Mouse (Mus musculus): ENCODE measurements around the gene Alpk1. TPM values are rescaled to one million over a fixed set of nuclear protein-coding genes. Genes with fewer than 3 reads are reported as not detected.

Gene Alpk1
- total RNA-seq, 1 experiment: 0.80 TPM

DNA sequence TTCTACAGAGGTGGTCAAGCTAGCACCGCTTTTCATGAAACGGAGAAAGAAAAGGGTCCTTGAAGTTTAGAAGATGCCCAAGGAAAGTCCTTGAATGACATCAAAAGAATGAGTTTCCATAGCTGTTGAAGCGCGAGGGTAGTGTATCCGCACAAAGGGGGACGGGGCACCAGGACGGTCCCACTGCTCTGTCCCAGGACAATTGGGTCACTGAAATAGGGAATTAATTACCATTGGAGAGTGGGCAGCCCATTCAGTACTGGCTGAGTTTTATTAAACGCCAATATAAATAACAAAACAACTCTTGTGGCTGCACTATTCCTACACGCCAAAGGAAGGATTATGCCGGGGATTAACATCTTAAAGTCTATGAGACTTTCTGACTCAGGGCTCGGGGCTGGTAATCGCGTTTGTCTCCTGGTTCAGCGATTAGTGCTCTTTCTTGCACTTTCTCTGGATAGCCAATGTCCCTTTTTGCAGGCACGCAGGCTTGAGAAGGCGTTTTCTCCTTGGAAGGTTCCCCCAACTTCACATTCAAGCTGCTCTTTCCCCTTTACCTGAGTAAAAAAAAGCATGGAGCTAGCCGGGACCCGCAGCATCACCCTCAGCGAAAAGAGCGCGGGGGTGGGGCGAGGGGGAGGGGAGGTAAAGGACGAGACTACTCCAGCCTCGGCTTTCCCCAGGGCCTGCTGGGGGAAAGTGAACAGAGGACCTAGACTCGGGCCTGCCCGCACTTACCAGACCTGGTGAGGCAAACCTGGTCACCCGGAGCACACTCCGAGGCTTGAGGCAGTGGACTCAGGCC, 153.0 kb downstream of the Alpk1 start:
- H3K9me3 ChIP-seq (ENCODE audit: control insufficient read depth, insufficient read depth, low read depth, low read length): no peaks in the 10 kb centered on the region
- H3K4me1 ChIP-seq (ENCODE audit: control insufficient read depth in 2 of 2, insufficient read depth in 2 of 2, low read length in 2 of 2, poor library complexity in 1 of 2): peaks cover 0 to 3% of the 10 kb centered on the region in 2 experiments; a peak in 2 of 4 replicates
- no peak for DNase-seq (ENCODE audit: low read depth, low spot score)
- TF ChIP-seq ZNF384 (IDR thresholded peaks at IDR 0.05; ENCODE audit: low read depth, low read length): no peak
- TF ChIP-seq HCFC1 (IDR thresholded peaks at IDR 0.05; ENCODE audit: borderline replicate concordance, insufficient read depth, low read length): no peak
- H3K27ac ChIP-seq (ENCODE audit: insufficient read depth, low read depth, low read length, poor library complexity, severe bottlenecking): no peak overlapping the region
- no peak overlapping the region for H3K9ac ChIP-seq (ENCODE audit: insufficient read depth, low read depth, low read length, poor library complexity, severe bottlenecking)
- peak overlapping the region; percentile 14 to 24; a peak in 1 of 4 replicates for H3K4me3 ChIP-seq (ENCODE audit: insufficient read depth in 1 of 2, low read depth in 1 of 2, low read length in 2 of 2, poor library complexity in 1 of 2, severe bottlenecking in 1 of 2)
- in situ Hi-C loops (cut with MboI; ENCODE audit: low sequenced_read_pairs in 2 of 2, unreplicated experiment in 2 of 2): loop anchor here in 1 of 2 experiments (5.0 to 25.0 kb wide), 2 partner anchors 135 to 1575 kb away; no protein-coding TSS in a partner anchor
- no peaks in the 10 kb centered on the region for H3K36me3 ChIP-seq (ENCODE audit: control insufficient read depth, insufficient read depth, low read length, poor library complexity, severe bottlenecking)

DNA sequence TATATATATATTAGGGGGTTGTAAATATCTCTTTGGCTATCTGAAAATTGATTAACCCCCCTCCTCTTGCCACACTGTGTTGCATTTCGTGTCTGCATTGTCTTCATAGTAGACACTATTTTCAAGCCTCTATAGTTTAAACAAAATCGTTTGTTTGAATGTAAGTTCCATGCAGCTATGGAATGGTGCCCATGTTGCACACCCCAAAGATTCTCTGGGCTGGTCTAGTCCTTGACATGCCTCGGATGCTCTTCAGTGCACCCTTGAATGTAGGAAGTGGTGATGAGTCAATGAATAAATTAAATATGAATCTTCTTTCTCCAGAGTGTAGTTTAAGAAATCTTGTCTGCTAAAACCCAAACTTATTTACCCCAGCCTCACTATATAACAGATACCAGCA, 153.8 kb downstream of the Alpk1 start:
- DNase-seq (ENCODE audit: low read depth, low spot score): no peak
- no peak overlapping the region for H3K27ac ChIP-seq (ENCODE audit: insufficient read depth, low read depth, low read length, poor library complexity, severe bottlenecking)
- TF ChIP-seq ZNF384 (IDR thresholded peaks at IDR 0.05; ENCODE audit: low read depth, low read length): no peak
- TF ChIP-seq HCFC1 (IDR thresholded peaks at IDR 0.05; ENCODE audit: borderline replicate concordance, insufficient read depth, low read length): no peak
- no peak for TF ChIP-seq CHD2 (IDR thresholded peaks at IDR 0.05; ENCODE audit: low read depth, low read length)
- no peak for TF ChIP-seq ZC3H11A (IDR thresholded peaks at IDR 0.05; ENCODE audit: borderline replicate concordance, low read depth, low read length)
- no peak for TF ChIP-seq MAFK (IDR thresholded peaks at IDR 0.05; ENCODE audit: insufficient read depth, low read depth, low read length)
- in situ Hi-C loops (cut with MboI; ENCODE audit: low sequenced_read_pairs in 2 of 2, unreplicated experiment in 2 of 2): loop anchor here in 1 of 2 experiments (5.0 to 25.0 kb wide), 2 partner anchors 136 to 1576 kb away; no protein-coding TSS in a partner anchor
- H3K9ac ChIP-seq (ENCODE audit: insufficient read depth, low read depth, low read length, poor library complexity, severe bottlenecking): no peak overlapping the region
- H3K4me1 ChIP-seq (ENCODE audit: control insufficient read depth in 2 of 2, insufficient read depth in 2 of 2, low read length in 2 of 2, poor library complexity in 1 of 2): peaks cover 0 to 3% of the 10 kb centered on the region in 2 experiments; a peak in 2 of 4 replicates
- H3K4me3 ChIP-seq (ENCODE audit: insufficient read depth in 1 of 2, low read depth in 1 of 2, low read length in 2 of 2, poor library complexity in 1 of 2, severe bottlenecking in 1 of 2): no peak overlapping the region
- no peaks in the 10 kb centered on the region for H3K36me3 ChIP-seq (ENCODE audit: control insufficient read depth, insufficient read depth, low read length, poor library complexity, severe bottlenecking)
- H3K9me3 ChIP-seq (ENCODE audit: control insufficient read depth, insufficient read depth, low read depth, low read length): no peaks in the 10 kb centered on the region

DNA sequence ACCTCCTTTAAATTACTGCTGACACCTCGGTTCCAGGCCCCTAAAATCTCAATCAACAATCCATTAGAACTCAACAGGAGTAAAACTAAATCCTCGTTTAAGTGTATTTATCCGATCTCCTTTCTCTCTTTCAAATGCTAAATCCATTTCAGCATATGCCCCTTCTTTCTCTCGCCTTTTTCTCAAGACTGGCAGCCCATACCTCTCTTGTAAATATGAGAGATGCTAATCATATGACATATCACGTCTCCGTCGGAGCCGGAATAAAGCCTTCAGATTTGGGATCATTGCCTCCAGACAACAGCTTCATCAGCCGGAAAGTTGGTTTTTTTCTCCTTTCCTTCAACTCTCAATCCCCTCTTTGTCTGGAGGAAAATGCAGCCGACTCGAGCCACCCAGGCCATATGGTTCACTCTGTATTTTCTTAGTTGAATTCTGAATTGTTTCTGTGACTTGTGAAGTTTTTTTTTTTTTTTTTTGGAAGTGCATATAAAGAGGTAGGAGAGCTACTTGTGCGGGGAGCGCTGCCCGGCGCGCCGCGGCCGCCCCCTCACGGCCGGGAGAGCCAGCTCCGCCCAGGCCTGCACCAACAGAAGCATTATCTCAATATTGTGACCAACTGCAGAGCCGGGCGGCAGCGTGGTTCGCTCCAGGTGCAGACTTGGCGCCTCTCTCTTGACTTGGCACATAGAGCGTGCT, 154.5 kb downstream of the Alpk1 start:
- Histone ChIP-seq H3K27ac (ENCODE audit: insufficient read depth, low read depth, low read length, poor library complexity, severe bottlenecking) (no peak overlapping the region), H3K4me3 (ENCODE audit: insufficient read depth in 1 of 2, low read depth in 1 of 2, low read length in 2 of 2, poor library complexity in 1 of 2, severe bottlenecking in 1 of 2) (peak overlapping the region; percentile 23 to 52), H3K36me3 (ENCODE audit: control insufficient read depth, insufficient read depth, low read length, poor library complexity, severe bottlenecking) (no peaks in the 10 kb centered on the region), H3K9ac (ENCODE audit: insufficient read depth, low read depth, low read length, poor library complexity, severe bottlenecking) (no peak overlapping the region), H3K9me3 (ENCODE audit: control insufficient read depth, insufficient read depth, low read depth, low read length) (no peaks in the 10 kb centered on the region), H3K4me1 (ENCODE audit: control insufficient read depth in 2 of 2, insufficient read depth in 2 of 2, low read length in 2 of 2, poor library complexity in 1 of 2) (peaks cover 0 to 3% of the 10 kb centered on the region in 2 experiments; a peak in 2 of 4 replicates)
- DNase-seq (ENCODE audit: low read depth, low spot score): no peak
- in situ Hi-C loops (cut with MboI; ENCODE audit: low sequenced_read_pairs in 2 of 2, unreplicated experiment in 2 of 2): loop anchor here in 1 of 2 experiments (5.0 to 25.0 kb wide), 2 partner anchors 136 to 1576 kb away; no protein-coding TSS in a partner anchor
- TF ChIP-seq ZNF384 (IDR thresholded peaks at IDR 0.05; ENCODE audit: low read depth, low read length): peak; percentile 90
- TF ChIP-seq MAFK (IDR thresholded peaks at IDR 0.05; ENCODE audit: insufficient read depth, low read depth, low read length): no peak

DNA sequence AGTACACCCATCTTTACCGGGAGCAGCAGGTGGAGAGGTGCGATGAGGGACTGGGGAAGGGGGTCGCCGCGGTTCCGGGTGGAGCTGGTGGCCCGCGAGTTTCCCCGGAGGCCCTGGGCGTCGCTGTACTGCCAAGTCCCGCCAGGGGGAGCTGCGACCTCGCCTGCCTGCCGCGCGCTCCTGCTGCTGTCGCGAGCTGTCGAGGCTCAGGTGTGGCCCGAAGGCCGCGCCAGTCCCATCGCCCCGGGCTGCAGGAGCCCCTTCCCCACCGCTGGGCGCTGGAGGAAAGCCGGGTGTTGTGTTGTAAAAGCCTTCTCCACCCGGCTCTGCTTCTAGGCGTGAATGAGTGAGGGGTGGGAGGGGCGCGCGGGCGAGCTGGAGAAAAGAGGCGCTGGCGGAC, 155.0 kb downstream of the Alpk1 start:
- TF ChIP-seq HCFC1 (IDR thresholded peaks at IDR 0.05; ENCODE audit: borderline replicate concordance, insufficient read depth, low read length): no peak
- TF ChIP-seq MAFK (IDR thresholded peaks at IDR 0.05; ENCODE audit: insufficient read depth, low read depth, low read length): no peak
- TF ChIP-seq CHD2 (IDR thresholded peaks at IDR 0.05; ENCODE audit: low read depth, low read length): no peak
- peak; percentile 55 for TF ChIP-seq ZC3H11A (IDR thresholded peaks at IDR 0.05; ENCODE audit: borderline replicate concordance, low read depth, low read length)
- TF ChIP-seq ZNF384 (IDR thresholded peaks at IDR 0.05; ENCODE audit: low read depth, low read length): 0 out of 2 replicates have a peak, but pooled peaks have one; percentile 38
- no peak overlapping the region for H3K9ac ChIP-seq (ENCODE audit: insufficient read depth, low read depth, low read length, poor library complexity, severe bottlenecking)
- H3K9me3 ChIP-seq (ENCODE audit: control insufficient read depth, insufficient read depth, low read depth, low read length): no peaks in the 10 kb centered on the region
- peaks cover 0 to 3% of the 10 kb centered on the region in 2 experiments; a peak in 2 of 4 replicates for H3K4me1 ChIP-seq (ENCODE audit: control insufficient read depth in 2 of 2, insufficient read depth in 2 of 2, low read length in 2 of 2, poor library complexity in 1 of 2)
- no peak overlapping the region for H3K27ac ChIP-seq (ENCODE audit: insufficient read depth, low read depth, low read length, poor library complexity, severe bottlenecking)
- no peaks in the 10 kb centered on the region for H3K36me3 ChIP-seq (ENCODE audit: control insufficient read depth, insufficient read depth, low read length, poor library complexity, severe bottlenecking)
- H3K4me3 ChIP-seq (ENCODE audit: insufficient read depth in 1 of 2, low read depth in 1 of 2, low read length in 2 of 2, poor library complexity in 1 of 2, severe bottlenecking in 1 of 2): peak overlapping the region; percentile 23 to 52
- DNase-seq (ENCODE audit: low read depth, low spot score): no peak
- in situ Hi-C loops (cut with MboI; ENCODE audit: low sequenced_read_pairs in 2 of 2, unreplicated experiment in 2 of 2): loop anchor here in 1 of 2 experiments (5.0 to 25.0 kb wide), 2 partner anchors 137 to 1577 kb away; no protein-coding TSS in a partner anchor

Other genes with a start within 250 kb of the Alpk1 start
- gene Larp7, start 227.2 kb downstream of the Alpk1 start, total RNA-seq (2012; rRNA removed): 20.4 and 39.1 TPM in 2 replicates
- 16.2 and 17.0 TPM in 2 replicates for gene Zgrf1, start 227.0 kb downstream of the Alpk1 start, total RNA-seq (2012; rRNA removed)
- gene Neurog2, start 147.4 kb downstream of the Alpk1 start, total RNA-seq (2012; rRNA removed): 0.18 TPM in 1 of 2 replicates, not detected in the other
- not detected in 2 replicates for gene Tifa, start 9.3 kb upstream of the Alpk1 start, total RNA-seq (2012; rRNA removed)
- gene Ap1ar, start 57.0 kb upstream of the Alpk1 start, total RNA-seq (2012; rRNA removed): 34.4 and 48.1 TPM in 2 replicates
- gene Fam241a, start 115.8 kb upstream of the Alpk1 start, total RNA-seq (2012; rRNA removed): 0.48 and 0.71 TPM in 2 replicates